Mouse (Mus musculus) spleen, adult 2 months (tissue): ENCODE results near the gene Vps18. TPM values are rescaled to one million over a fixed set of nuclear protein-coding genes. Genes with fewer than 3 reads are reported as not detected.

Source experiments
- DNase-seq, 2 experiments: peaks; one replicate each; pipeline versions ENCODE4 v3.0.0 to v3.0.0-alpha.2; 2012 to 2021; ENCODE audit warnings: low spot score in 2 of 2, low read depth in 1 of 2
- H3K27ac ChIP-seq: fragments of 200-500 bp; 2 replicates; pipeline ENCODE4 v1.5.1; 2012; ENCODE audit warnings: low read length, inconsistent platforms; ENCODE audit not compliant: insufficient read depth
- H3K27me3 ChIP-seq: fragments of 200-500 bp; 2 replicates; pipeline ENCODE4 v1.6.1; 2012; ENCODE audit warnings: mild to moderate bottlenecking, moderate library complexity, low read length, inconsistent platforms; ENCODE audit not compliant: control insufficient read depth, insufficient read depth
- H3K36me3 ChIP-seq: fragments of 200-500 bp; 2 replicates; pipeline ENCODE4 v1.6.1; 2012; ENCODE audit warnings: mild to moderate bottlenecking, low read length, inconsistent platforms; ENCODE audit not compliant: control insufficient read depth, insufficient read depth
- H3K4me1 ChIP-seq: fragments of 200-500 bp; 2 replicates; pipeline ENCODE4 v1.6.1; 2011; ENCODE audit warnings: inconsistent platforms; ENCODE audit not compliant: control insufficient read depth, insufficient read depth, insufficient read length
- H3K4me3 ChIP-seq: fragments of 200-500 bp; 2 replicates; pipeline ENCODE4 v1.5.1; 2011; ENCODE audit warnings: mild to moderate bottlenecking, inconsistent platforms; ENCODE audit not compliant: insufficient read depth, insufficient read length; ENCODE audit errors: extremely low read depth
- CTCF ChIP-seq: fragments of 200-500 bp; IDR thresholded peaks from 2 replicates; pipeline ENCODE4 v1.5.1; 2011; ENCODE audit warnings: mild to moderate bottlenecking, inconsistent platforms; ENCODE audit not compliant: insufficient read depth, insufficient read length, insufficient replicate concordance; ENCODE audit errors: extremely low read depth
- POLR2A ChIP-seq: fragments of 200-500 bp; IDR thresholded peaks from 2 replicates; pipeline ENCODE4 v1.6.1; 2011; ENCODE audit warnings: low read depth, low read length, inconsistent platforms
- WGBS: fragments of 180-500 bp; shearing (Covaris S2); methylation state at CpG from one replicate; pipeline ENCODE4 v1.1.7; 2018; 5-methylcytosine and 5-hydroxymethylcytosine counted together
- polyA plus RNA-seq: library from polyadenylated mRNA; depleted of rRNA; stranded (reverse); fragments of >200 nt; gene quantifications from 2 replicates; pipeline ENCODE4 v1.2.3, GENCODE M21; 2012

The Vps18 gene
- polyA plus RNA-seq, 1 experiment = 19.3 TPM

GRCm38 (mm10) chr2:119302876-119303275 is 14.3 kb downstream of the Vps18 start:
- TF ChIP-seq POLR2A = no peak
- no peak for TF ChIP-seq CTCF
- peaks cover 13% of the 10 kb centered on the region; the same call in 1 of the 2 replicates for H3K4me1 ChIP-seq
- H3K4me3 ChIP-seq = no peak overlapping the region
- no peak for DNase-seq
- no peaks in the 10 kb centered on the region for H3K27me3 ChIP-seq
- no peaks in the 10 kb centered on the region; the same call in 1 of the 2 replicates for H3K36me3 ChIP-seq
- H3K27ac ChIP-seq = no peak overlapping the region
- WGBS = 77% methylated on average over 6 of the region's 6 CpGs

GRCm38 (mm10) chr2:119304391-119304790 is 15.9 kb downstream of the Vps18 start:
- no peak overlapping the region for H3K4me3 ChIP-seq
- H3K27ac ChIP-seq = no peak overlapping the region
- H3K27me3 ChIP-seq = no peaks in the 10 kb centered on the region
- H3K4me1 ChIP-seq = peaks cover 13% of the 10 kb centered on the region; the same call in 1 of the 2 replicates
- no peak for DNase-seq
- WGBS = 76% methylated on average over 3 of the region's 3 CpGs
- no peak for TF ChIP-seq CTCF
- no peaks in the 10 kb centered on the region for H3K36me3 ChIP-seq

GRCm38 (mm10) chr2:119304798-119305208 is 16.3 kb downstream of the Vps18 start:
- H3K27me3 ChIP-seq = no peaks in the 10 kb centered on the region
- H3K4me3 ChIP-seq = no peak overlapping the region
- H3K36me3 ChIP-seq = no peaks in the 10 kb centered on the region
- TF ChIP-seq POLR2A (no peak), CTCF (no peak)
- DNase-seq = no peak
- H3K27ac ChIP-seq = no peak overlapping the region
- peaks cover 12% of the 10 kb centered on the region; the same call in 1 of the 2 replicates for H3K4me1 ChIP-seq
- 76% methylated on average over 3 of the region's 3 CpGs for WGBS

- Histone ChIP-seq H3K4me1 (no peaks in the 10 kb centered on the region), H3K27me3 (no peaks in the 10 kb centered on the region), H3K36me3 (no peaks in the 10 kb centered on the region), H3K4me3 (no peak overlapping the region), H3K27ac (no peak overlapping the region; the same call in 1 of the 2 replicates)
- DNase-seq = no peak
- 81% methylated on average over 12 of the region's 12 CpGs for WGBS
- TF ChIP-seq CTCF (no peak), POLR2A (no peak)
Observed at GRCm38 (mm10) chr2:119311544-119311943, 23.0 kb downstream of the Vps18 start.

GRCm38 (mm10) chr2:119312380-119312958 is 23.9 kb downstream of the Vps18 start:
- Histone ChIP-seq H3K36me3 (no peaks in the 10 kb centered on the region), H3K4me3 (no peak overlapping the region), H3K27me3 (no peaks in the 10 kb centered on the region), H3K27ac (no peak overlapping the region), H3K4me1 (no peaks in the 10 kb centered on the region)
- DNase-seq = no peak
- TF ChIP-seq POLR2A (no peak), CTCF (no peak)
- WGBS = 100% methylated on average over 2 of the region's 2 CpGs

GRCm38 (mm10) chr2:119313780-119314479 is 25.4 kb downstream of the Vps18 start:
- Histone ChIP-seq H3K27me3 (no peaks in the 10 kb centered on the region), H3K27ac (no peak overlapping the region)

More at GRCm38 (mm10) chr2:119313780-119314479, 25.4 kb downstream of the Vps18 start:
- 47% methylated on average over 10 of the region's 10 CpGs for WGBS
- Histone ChIP-seq H3K4me3 (no peak overlapping the region), H3K36me3 (no peaks in the 10 kb centered on the region), H3K4me1 (no peaks in the 10 kb centered on the region)
- TF ChIP-seq POLR2A = no peak
- no peak for TF ChIP-seq CTCF
- no peak for DNase-seq
